Mouse (Mus musculus) thymus, postnatal 36 days (tissue): ENCODE data around the gene Klk12.

ENCODE experiments used
- DNase-seq, 2 experiments: peaks; one replicate each; pipeline ENCODE4 v3.0.0; 2022; ENCODE audit warnings: mixed read lengths in 2 of 2

Gene Klk12

DNA sequence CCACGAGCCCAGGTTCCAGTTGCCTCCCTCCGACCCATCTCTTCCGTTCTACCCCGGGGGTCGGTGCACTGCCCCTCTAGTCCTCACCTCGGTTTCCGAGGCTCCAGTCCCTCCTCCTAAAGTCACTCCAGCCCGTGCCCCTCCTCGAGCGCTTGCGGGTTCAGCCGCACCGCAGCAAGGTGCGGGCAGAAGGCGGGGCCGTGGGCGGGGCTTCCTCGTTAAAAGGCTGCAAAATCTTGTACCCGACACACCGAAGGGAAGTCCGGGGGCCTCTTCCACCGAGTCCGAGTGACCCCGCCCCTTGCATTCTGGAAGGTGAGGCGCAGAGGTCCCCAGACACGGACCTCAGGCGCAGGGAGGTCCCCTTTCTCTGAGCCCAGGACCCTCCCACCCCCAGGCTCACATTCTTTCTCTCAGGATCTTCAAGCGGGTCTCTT, 28.7 kb downstream of the Klk12 start, which contains the start of gene Klk8:
TSS of gene Klk8 (plus strand) at position 245 of the 437 bp plus-strand sequence.
- peak; percentile 51 to 60 for DNase-seq

DNA sequence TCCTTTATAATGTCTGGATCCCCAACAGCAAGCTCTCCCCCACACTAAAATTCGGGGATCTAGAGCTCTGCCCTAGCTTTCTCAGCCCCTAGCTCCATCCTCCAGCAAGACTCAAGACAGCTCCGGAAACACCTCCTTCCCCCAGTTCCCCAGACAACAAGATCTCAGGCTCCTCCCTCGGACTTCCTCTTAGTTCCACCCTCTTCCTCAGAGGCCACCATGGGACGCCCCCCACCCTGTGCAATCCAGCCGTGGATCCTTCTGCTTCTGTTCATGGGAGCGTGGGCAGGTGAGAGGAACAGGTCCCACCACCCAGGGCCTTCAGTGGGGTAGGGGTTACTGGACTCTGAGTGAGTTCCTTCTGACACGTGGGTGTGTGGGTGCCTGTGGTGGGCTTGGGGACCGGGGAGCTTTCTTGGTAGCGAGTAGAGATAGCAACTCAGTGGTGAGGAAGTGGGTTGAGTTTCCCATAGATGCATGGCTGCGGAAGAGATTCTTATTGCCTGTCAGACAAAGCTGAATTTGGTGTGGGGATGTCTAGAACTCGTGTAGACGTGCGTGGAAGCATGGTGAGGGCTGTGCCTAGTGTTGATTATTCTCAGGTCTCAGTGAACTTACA, 29.3 kb downstream of the Klk12 start:
- peak; percentile 48 to 54 for DNase-seq

DNA sequence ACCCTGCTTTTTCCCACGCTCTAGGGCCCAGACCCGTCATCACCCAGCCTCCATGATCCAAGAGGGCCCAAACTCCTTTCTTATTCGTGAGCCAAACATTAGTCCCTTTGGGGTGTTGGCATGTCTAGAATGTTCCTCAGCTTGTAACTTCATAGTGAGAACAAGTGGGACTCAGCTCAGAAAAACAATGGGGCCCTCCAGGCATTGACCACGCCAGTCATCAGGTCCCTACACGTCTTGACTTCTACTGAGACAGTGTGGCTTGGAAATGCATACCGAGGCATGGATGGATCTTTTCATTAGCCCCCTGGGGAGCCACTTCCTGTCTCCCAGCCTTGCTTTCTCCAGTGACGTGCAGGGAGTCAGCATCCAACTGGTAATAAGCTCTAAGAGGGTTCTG, 31.2 kb downstream of the Klk12 start:
- no peak for DNase-seq

DNA sequence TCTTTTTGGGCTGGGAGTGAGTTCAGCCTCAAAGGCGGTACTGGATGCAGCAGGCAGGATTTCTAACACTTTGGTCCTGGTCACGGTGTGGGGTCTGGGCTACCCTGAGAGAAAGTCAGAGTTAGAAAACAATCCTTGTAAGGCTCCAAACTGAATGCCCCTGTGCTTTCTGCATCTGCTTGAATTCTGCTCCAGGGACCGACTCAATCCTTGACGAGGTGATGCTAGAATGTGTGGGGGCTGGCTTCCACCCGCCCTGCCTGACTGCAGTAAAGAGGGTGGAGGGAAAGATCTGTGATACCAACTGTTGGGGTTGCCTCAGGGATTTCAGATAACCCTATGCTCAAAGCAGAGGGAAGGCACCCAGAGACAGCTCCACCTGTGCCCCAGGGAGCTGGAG, 42.3 kb downstream of the Klk12 start, which contains the start of gene Klk7:
TSS of gene Klk7 (plus strand) at position 301 of the 400 bp plus-strand sequence.
- no peak for DNase-seq

DNA sequence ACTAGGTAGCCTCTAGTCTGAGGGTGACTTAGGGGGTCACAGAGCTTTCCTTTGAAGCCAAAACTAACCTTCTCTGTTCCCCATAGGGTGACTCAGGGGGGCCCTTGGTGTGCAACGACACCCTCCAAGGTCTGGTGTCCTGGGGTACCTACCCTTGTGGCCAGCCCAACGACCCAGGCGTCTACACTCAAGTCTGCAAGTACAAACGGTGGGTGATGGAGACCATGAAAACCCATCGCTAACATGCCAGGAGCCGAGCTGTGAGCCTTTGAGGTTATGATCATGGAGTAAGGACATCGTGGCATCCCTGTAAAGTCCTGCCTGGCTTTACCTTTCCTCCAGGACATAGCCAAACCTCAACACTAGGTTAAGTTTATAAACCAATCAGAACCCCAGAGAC, 46.5 kb downstream of the Klk12 start:
- no peak for DNase-seq

DNA sequence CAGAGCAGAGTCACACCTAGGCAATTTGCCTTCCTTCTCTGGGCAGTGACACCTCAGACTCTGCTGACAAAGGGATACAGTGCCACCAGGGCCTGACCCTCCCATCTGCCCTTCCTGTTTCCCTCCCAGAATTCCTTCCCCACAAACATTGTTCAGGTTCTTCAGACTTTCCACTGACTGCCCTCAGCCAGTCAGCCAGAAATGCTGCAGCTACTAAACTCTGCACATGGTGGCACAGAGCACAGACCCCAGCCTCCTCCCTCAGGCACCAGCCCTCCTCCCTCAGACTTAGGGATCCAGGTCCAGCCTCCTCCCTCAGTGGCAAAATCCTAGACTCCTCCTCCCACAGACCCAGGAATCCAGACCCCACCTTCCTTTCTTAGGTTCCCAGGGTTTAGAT, 48.0 kb downstream of the Klk12 start:
- DNase-seq: no peak

DNA sequence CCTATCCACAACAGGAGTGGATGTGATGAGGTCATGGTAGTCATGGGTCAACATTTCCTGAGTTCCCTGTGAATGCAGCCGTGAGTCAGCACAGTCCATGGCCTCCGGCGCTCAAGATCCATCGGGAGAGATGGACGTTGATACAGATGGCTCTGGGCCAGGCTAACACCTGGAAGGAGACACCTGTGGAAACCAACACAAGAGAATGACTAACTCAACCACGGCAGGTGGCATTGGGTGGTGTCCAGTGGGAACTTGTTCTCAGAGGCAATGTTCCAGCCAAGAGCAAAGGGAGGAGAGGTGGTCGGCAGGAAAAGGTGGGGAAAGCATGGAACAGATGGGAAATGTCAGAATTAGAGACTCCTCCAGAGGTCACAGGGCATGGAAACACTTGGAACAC, 52.9 kb downstream of the Klk12 start:
- DNase-seq: no peak
